ENCODE assay signal across 9 mouse cellular contexts in the genomic region with DNA sequence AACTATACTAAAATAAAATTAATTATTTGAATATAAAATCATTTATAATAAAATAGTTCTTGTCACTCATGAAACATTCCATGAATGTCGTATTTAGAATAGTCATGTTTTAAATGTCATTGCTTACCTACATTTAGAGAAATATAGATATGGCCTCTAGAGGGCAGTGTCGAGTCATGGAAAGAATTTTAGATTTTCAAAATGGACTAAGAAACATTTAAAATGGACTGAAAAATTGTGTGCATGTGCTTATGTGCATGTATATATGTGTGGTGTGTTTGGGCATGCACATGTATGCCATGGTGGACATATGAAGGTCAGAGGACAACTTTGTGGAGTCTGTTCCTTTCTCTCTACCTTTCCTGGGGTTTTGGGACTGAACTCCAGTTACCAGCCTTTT.
DNase-seq lines count a peak whose midpoint lies in the region; ATAC-seq and TF ChIP-seq lines count a peak whose summit lies in the region.
"Had no signal": no experiment of that assay in that cellular context is flagged by ENCODE, and none has a peak within 500 bp of the region (broad histone marks: within the 10 kb centered on the region; RNA-seq: fewer than 3 reads in every experiment).

No protein-coding gene starts in this region.

- H3K4me1 ChIP-seq in intestine, postnatal 0 days (replicated peaks; ENCODE audit: control insufficient read depth, insufficient read depth, low read length) = no peaks in the 10 kb centered on the region
- no peaks in the 10 kb centered on the region for H3K4me1 ChIP-seq in intestine, embryonic 15.5 days (replicated peaks)
- H3K4me1 ChIP-seq: liver, embryonic 13.5 days had no signal

- ATAC-seq in intestine, postnatal 0 days = no peak
- ATAC-seq in intestine, embryonic 15.5 days = no peak

- no peak overlapping the region for H3K4me3 ChIP-seq in intestine, postnatal 0 days (ENCODE audit: low read depth, low read length)
- H3K4me3 ChIP-seq in intestine, embryonic 15.5 days (replicated peaks) = no peak overlapping the region
- H3K4me3 ChIP-seq: liver, embryonic 13.5 days had no signal

- peak; percentile 77 for TF ChIP-seq CTCF in intestine, postnatal 0 days (IDR thresholded peaks at IDR 0.05; ENCODE audit: low read depth)

- H3K27me3 ChIP-seq in intestine, postnatal 0 days (replicated peaks; ENCODE audit: control insufficient read depth, insufficient read depth, low read length) = no peaks in the 10 kb centered on the region
- no peaks in the 10 kb centered on the region for H3K27me3 ChIP-seq in intestine, embryonic 15.5 days (replicated peaks)
- H3K27me3 ChIP-seq: liver, embryonic 13.5 days had no signal

- H3K36me3 ChIP-seq in intestine, postnatal 0 days (ENCODE audit: control insufficient read depth, insufficient read depth) = no peaks in the 10 kb centered on the region
- H3K36me3 ChIP-seq in intestine, embryonic 15.5 days = no peaks in the 10 kb centered on the region
- H3K36me3 ChIP-seq: liver, embryonic 13.5 days had no signal

- no peaks in the 10 kb centered on the region for H3K9me3 ChIP-seq in intestine, postnatal 0 days (ENCODE audit: control insufficient read depth)
- H3K9me3 ChIP-seq in intestine, embryonic 15.5 days = no peaks in the 10 kb centered on the region
- H3K9me3 ChIP-seq: liver, embryonic 13.5 days had no signal

- H3K27ac ChIP-seq in intestine, postnatal 0 days (ENCODE audit: low read depth, low read length) = no peak overlapping the region
- H3K27ac ChIP-seq in intestine, embryonic 15.5 days = no peak overlapping the region
- H3K27ac ChIP-seq: liver, embryonic 13.5 days had no signal

- H3K9ac ChIP-seq in intestine, postnatal 0 days (ENCODE audit: low read depth, low read length) = no peak overlapping the region
- no peak overlapping the region for H3K9ac ChIP-seq in intestine, embryonic 15.5 days
- H3K9ac ChIP-seq: liver, embryonic 13.5 days had no signal

- DNase-seq in thymus, postnatal 14 days = peak; percentile 22
- DNase-seq in thymus, adult 18-20 months = no peak
- peak; percentile 40 for DNase-seq in embryo, embryonic 9.5 days (ENCODE audit: extremely low spot score)
- no peak for DNase-seq in gastrocnemius, postnatal 10 days
- no peak for DNase-seq in right cerebral cortex, postnatal 25 days
- DNase-seq in gastrocnemius, adult 18-20 months (ENCODE audit: low spot score) = no peak
- DNase-seq: liver, embryonic 13.5 days had no signal

- 8% methylated on average over 2 of the region's 2 CpGs for WGBS in intestine, postnatal 0 days
- WGBS in intestine, embryonic 15.5 days = 6% methylated on average over 2 of the region's 2 CpGs

- H3K4me2 ChIP-seq in intestine, postnatal 0 days (replicated peaks; ENCODE audit: low read depth) = no peak overlapping the region
- no peak overlapping the region for H3K4me2 ChIP-seq in intestine, embryonic 15.5 days (replicated peaks)
- H3K4me2 ChIP-seq: liver, embryonic 13.5 days had no signal

Comparison
In these comparisons a context has a peak if more than half of its experiments do, and no peak if none do; other contexts are left out.
1. DNase-seq: peak in thymus, postnatal 14 days (single experiment) and embryo, embryonic 9.5 days (single experiment); none in thymus, adult 18-20 months (0 of 2), gastrocnemius, postnatal 10 days (single experiment), right cerebral cortex, postnatal 25 days (single experiment) and gastrocnemius, adult 18-20 months (single experiment).